Mouse (Mus musculus) MEL (cell line): Measurements from ENCODE around the gene Nr2f2. TPM values are rescaled to one million over a fixed set of nuclear protein-coding genes. Genes with fewer than 3 reads are reported as not detected.

ENCODE experiments used
- DNase-seq: peaks from one replicate; pipeline ENCODE4 v3.0.0; 2011; ENCODE audit warnings: low read depth, low spot score
- H3K27ac ChIP-seq: 2 replicates; pipeline ENCODE4 v1.5.1; 2012; ENCODE audit warnings: low read depth, mild to moderate bottlenecking, control low read depth, low read length, moderate library complexity; ENCODE audit not compliant: control insufficient read depth
- H3K27me3 ChIP-seq, 2 experiments: fragments of 150-350 bp in 1 of 2; sonication (generic) in 1 of 2; 2 replicates each; pipeline ENCODE4 v1.6.1; 2012; ENCODE audit warnings: low read length in 2 of 2, mild to moderate bottlenecking in 2 of 2, improper control_type of control experiment in 1 of 2, moderate library complexity in 1 of 2; ENCODE audit not compliant: insufficient read depth in 2 of 2, control insufficient read depth in 1 of 2
- H3K36me3 ChIP-seq, 2 experiments: 2 replicates each; pipeline ENCODE4 v1.6.1; 2012 to 2014; ENCODE audit warnings: low read length in 2 of 2, improper control_type of control experiment in 1 of 2, inconsistent platforms in 1 of 2, mild to moderate bottlenecking in 1 of 2; ENCODE audit not compliant: insufficient read depth in 2 of 2, control insufficient read depth in 1 of 2
- H3K4me1 ChIP-seq, 2 experiments: fragments of 150-350 bp in 1 of 2; sonication (generic) in 1 of 2; 2 replicates each; pipeline ENCODE4 v1.6.1; 2012; ENCODE audit warnings: low read length in 2 of 2, improper control_type of control experiment in 1 of 2, mild to moderate bottlenecking in 1 of 2; ENCODE audit not compliant: insufficient read depth in 2 of 2, control insufficient read depth in 1 of 2
- H3K4me3 ChIP-seq, 2 experiments: fragments of 150-350 bp in 1 of 2; sonication (generic) in 1 of 2; 2 replicates each; pipeline ENCODE4 v1.5.1; 2012; ENCODE audit warnings: low read depth in 2 of 2, low read length in 2 of 2, mild to moderate bottlenecking in 2 of 2, moderate library complexity in 2 of 2, control low read depth in 1 of 2, improper control_type of control experiment in 1 of 2; ENCODE audit not compliant: control insufficient read depth in 1 of 2, insufficient read depth in 1 of 2
- H3K79me2 ChIP-seq: 2 replicates; pipeline ENCODE4 v1.6.1; 2012; ENCODE audit warnings: mild to moderate bottlenecking, low read length, moderate library complexity; ENCODE audit not compliant: control insufficient read depth, poor library complexity, insufficient read depth
- H3K9ac ChIP-seq: 2 replicates; pipeline ENCODE4 v1.6.1; 2012; ENCODE audit warnings: low read depth, mild to moderate bottlenecking, control low read depth, low read length, moderate library complexity; ENCODE audit not compliant: control insufficient read depth, poor library complexity, severe bottlenecking
- H3K9me3 ChIP-seq: fragments of 150-350 bp; sonication (generic); replicated peaks from 2 replicates; pipeline ENCODE4 v1.6.1; 2012; ENCODE audit warnings: mild to moderate bottlenecking, low read length, improper control_type of control experiment, moderate library complexity; ENCODE audit not compliant: insufficient read depth
- CHD1 ChIP-seq: IDR thresholded peaks from 2 replicates; pipeline ENCODE4 v1.6.1; 2012; ENCODE audit warnings: low read depth, mild to moderate bottlenecking, inconsistent platforms, low read length, improper control_type of control experiment
- CTCF ChIP-seq, 3 experiments: IDR thresholded peaks in 2 of 3; conservative IDR thresholded peaks in 1 of 3; 2 replicates each; pipeline ENCODE4 v1.5.1; 2011 to 2012; ENCODE audit warnings: low read length in 3 of 3, low read depth in 2 of 3, mild to moderate bottlenecking in 2 of 3, improper control_type of control experiment in 1 of 3, inconsistent platforms in 1 of 3, mixed read lengths in 1 of 3, moderate library complexity in 1 of 3; ENCODE audit not compliant: control insufficient read depth in 1 of 3, insufficient read depth in 1 of 3, poor library complexity in 1 of 3, severe bottlenecking in 1 of 3
- ELF1 ChIP-seq: IDR thresholded peaks from 2 replicates; pipeline ENCODE4 v1.6.1; 2014; ENCODE audit warnings: low read depth, mild to moderate bottlenecking, inconsistent platforms, low read length, improper control_type of control experiment, moderate library complexity
- GABPA ChIP-seq: IDR thresholded peaks from 2 replicates; pipeline ENCODE4 v1.6.1; 2012; ENCODE audit warnings: low read depth, mild to moderate bottlenecking, inconsistent platforms, low read length, improper control_type of control experiment, moderate library complexity
- GATA1 ChIP-seq: IDR thresholded peaks from 2 replicates; pipeline ENCODE4 v1.6.1; 2011; ENCODE audit warnings: low read depth, low read length, improper control_type of control experiment
- HCFC1 ChIP-seq: IDR thresholded peaks from 2 replicates; pipeline ENCODE4 v1.6.1; 2012; ENCODE audit warnings: low read depth, mild to moderate bottlenecking, inconsistent platforms, low read length, improper control_type of control experiment, moderate library complexity
- JUND ChIP-seq: IDR thresholded peaks from 2 replicates; pipeline ENCODE4 v1.6.1; 2011; ENCODE audit warnings: low read depth, mild to moderate bottlenecking, improper control_type of control experiment, low read length
- MAFK ChIP-seq: IDR thresholded peaks from 2 replicates; pipeline ENCODE4 v1.6.1; 2011; ENCODE audit warnings: low read depth, mild to moderate bottlenecking, low read length, improper control_type of control experiment, borderline replicate concordance
- MAX ChIP-seq: IDR thresholded peaks from 2 replicates; pipeline ENCODE4 v1.6.1; 2011; ENCODE audit warnings: low read length, improper control_type of control experiment
- POLR2A ChIP-seq, 2 experiments: IDR thresholded peaks; 2 replicates each; pipeline ENCODE4 v1.6.1; 2011 to 2012; ENCODE audit warnings: low read length in 2 of 2, mild to moderate bottlenecking in 2 of 2, control low read depth in 1 of 2, improper control_type of control experiment in 1 of 2, low read depth in 1 of 2, moderate library complexity in 1 of 2; ENCODE audit not compliant: control insufficient read depth in 1 of 2, insufficient read depth in 1 of 2, poor library complexity in 1 of 2
- POLR2AphosphoS5 ChIP-seq: IDR thresholded peaks from 2 replicates; pipeline ENCODE4 v1.6.1; 2012; ENCODE audit warnings: low read depth, borderline replicate concordance, mild to moderate bottlenecking, inconsistent platforms, low read length, moderate library complexity, mixed read lengths
- SMC3 ChIP-seq: IDR thresholded peaks from 2 replicates; pipeline ENCODE4 v1.6.1; 2011; ENCODE audit warnings: low read depth, low read length, improper control_type of control experiment
- TCF12 ChIP-seq: IDR thresholded peaks from 2 replicates; pipeline ENCODE4 v1.6.1; 2014; ENCODE audit warnings: low read depth, mild to moderate bottlenecking, inconsistent platforms, low read length, improper control_type of control experiment, moderate library complexity
- USF1 ChIP-seq: IDR thresholded peaks from 2 replicates; pipeline ENCODE4 v1.6.1; 2014; ENCODE audit warnings: low read depth, mild to moderate bottlenecking, inconsistent platforms, low read length, improper control_type of control experiment, moderate library complexity
- ZC3H11A ChIP-seq: IDR thresholded peaks from 2 replicates; pipeline ENCODE4 v1.6.1; 2012; ENCODE audit warnings: low read depth, mild to moderate bottlenecking, inconsistent platforms, low read length, improper control_type of control experiment
- ZMIZ1 ChIP-seq: IDR thresholded peaks from 2 replicates; pipeline ENCODE4 v1.6.1; 2012; ENCODE audit warnings: low read depth, mild to moderate bottlenecking, inconsistent platforms, low read length, improper control_type of control experiment, moderate library complexity
- ZNF384 ChIP-seq: IDR thresholded peaks from 2 replicates; pipeline ENCODE4 v1.6.1; 2012; ENCODE audit warnings: low read depth, mild to moderate bottlenecking, inconsistent platforms, low read length, improper control_type of control experiment
- polyA plus RNA-seq, 2 experiments: library from polyadenylated mRNA; stranded (reverse) in 1 of 2; unstranded in 1 of 2; fragments of >175 nt in 1 of 2; fragments of >200 nt in 1 of 2; gene quantifications; 2 replicates each; pipeline versions ENCODE4 v1.2.1 to v1.2.4; 2012; ENCODE audit warnings: low replicate concordance in 2 of 2, low read depth in 1 of 2; ENCODE audit not compliant: insufficient read length in 2 of 2, insufficient read depth in 1 of 2, missing spikeins in 1 of 2
- total RNA-seq: library from RNA; depleted of rRNA; stranded (reverse); fragments of 300-350 nt; gene quantifications from 2 replicates; pipeline ENCODE4 v1.2.3, GENCODE M21; 2012

Gene Nr2f2
- total and polyA plus RNA-seq, 3 experiments = not detected

- no peak for TF ChIP-seq MAFK
- no peak for TF ChIP-seq ZC3H11A
- no peak for TF ChIP-seq SMC3
- no peak for TF ChIP-seq MAX
- no peak for TF ChIP-seq POLR2A (IDR thresholded peaks at IDR 0.05; ENCODE audit: control insufficient read depth in 1 of 2, insufficient read depth in 1 of 2, low read depth in 1 of 2, low read length in 2 of 2, poor library complexity in 1 of 2)
Measured at GRCm38 (mm10) chr7:70326176-70327035, 40.1 kb downstream of the Nr2f2 start (continued).

GRCm38 (mm10) chr7:70325381-70325780 lies 41.2 kb downstream of the Nr2f2 start:
- Histone ChIP-seq H3K9me3 (no peaks in the 10 kb centered on the region), H3K4me1 (no peaks in the 10 kb centered on the region), H3K27ac (no peak overlapping the region), H3K9ac (no peak overlapping the region), H3K27me3 (no peaks in the 10 kb centered on the region), H3K36me3 (no peaks in the 10 kb centered on the region), H3K4me3 (no peak overlapping the region), H3K79me2 (no peaks in the 10 kb centered on the region)
- no peak for DNase-seq
- TF ChIP-seq GATA1 (no peak), USF1 (no peak), POLR2AphosphoS5 (no peak), JUND (no peak), SMC3 (no peak), GABPA (no peak), CHD1 (no peak), CTCF (IDR thresholded peaks at IDR 0.05 in 2 of 3, conservative IDR thresholded peaks at IDR 0.05 in 1 of 3; ENCODE audit: control insufficient read depth in 1 of 3, insufficient read depth in 1 of 3, low read depth in 2 of 3, low read length in 3 of 3, poor library complexity in 1 of 3, severe bottlenecking in 1 of 3) (no peak), TCF12 (no peak)

- Histone ChIP-seq H3K79me2 (no peaks in the 10 kb centered on the region), H3K36me3 (no peaks in the 10 kb centered on the region), H3K9me3 (no peaks in the 10 kb centered on the region), H3K9ac (no peak overlapping the region), H3K27me3 (no peaks in the 10 kb centered on the region), H3K4me3 (no peak overlapping the region), H3K4me1 (no peaks in the 10 kb centered on the region), H3K27ac (no peak overlapping the region)
- no peak for DNase-seq
- TF ChIP-seq HCFC1 = no peak
- no peak for TF ChIP-seq CTCF (IDR thresholded peaks at IDR 0.05 in 2 of 3, conservative IDR thresholded peaks at IDR 0.05 in 1 of 3; ENCODE audit: control insufficient read depth in 1 of 3, insufficient read depth in 1 of 3, low read depth in 2 of 3, low read length in 3 of 3, poor library complexity in 1 of 3, severe bottlenecking in 1 of 3)
- TF ChIP-seq ZNF384 = no peak
- no peak for TF ChIP-seq ELF1
- TF ChIP-seq ZMIZ1 = no peak
Measured at GRCm38 (mm10) chr7:70324541-70324940, 42.0 kb downstream of the Nr2f2 start.
